Mouse (Mus musculus) layer of hippocampus, adult 11-12 months (tissue): Measurements from ENCODE around the gene Mfsd2a.

Experiments
- DNase-seq: peaks from one replicate; pipeline ENCODE4 v3.0.0; 2022; ENCODE audit warnings: low spot score

The Mfsd2a gene

DNA sequence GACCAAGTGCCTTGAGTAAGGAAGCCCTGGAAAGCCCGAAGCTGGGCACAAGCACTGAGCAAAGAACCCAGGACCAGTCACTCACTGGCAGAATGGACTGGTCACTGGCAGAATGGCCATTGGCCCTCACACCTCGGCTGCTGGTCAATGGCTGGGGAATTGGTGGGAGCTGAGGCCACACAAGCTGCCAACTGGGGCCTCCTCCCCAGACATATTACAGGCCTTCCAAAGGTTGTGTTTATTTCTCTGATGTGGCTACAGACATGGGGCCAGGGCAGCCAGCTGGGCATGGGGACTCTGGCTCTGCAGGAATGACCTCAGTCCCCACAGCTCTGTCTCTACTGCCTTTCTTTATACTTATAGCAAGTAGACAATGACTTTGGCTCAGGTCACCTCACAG lies 17.9 kb upstream of the Mfsd2a start:
- no peak for DNase-seq

DNA sequence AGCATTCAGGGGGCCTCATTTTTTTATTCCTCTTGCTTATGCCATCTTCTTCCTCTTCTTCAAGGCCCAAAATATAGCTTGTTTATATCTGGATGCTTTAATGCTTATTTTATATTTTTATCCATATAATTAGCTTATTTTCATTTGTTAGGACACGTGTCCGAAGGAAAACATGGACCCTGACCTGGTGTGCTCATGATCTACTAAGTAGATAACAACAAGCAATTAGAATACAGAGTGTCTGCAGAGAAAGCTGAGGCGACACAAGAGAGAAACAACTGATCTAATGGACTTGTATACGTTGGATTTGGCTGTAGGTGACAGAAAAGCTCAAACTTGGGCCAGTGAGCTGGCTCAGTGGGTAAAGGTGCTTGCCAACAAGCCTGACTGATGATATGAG lies 15.9 kb upstream of the Mfsd2a start:
- DNase-seq = no peak

DNA sequence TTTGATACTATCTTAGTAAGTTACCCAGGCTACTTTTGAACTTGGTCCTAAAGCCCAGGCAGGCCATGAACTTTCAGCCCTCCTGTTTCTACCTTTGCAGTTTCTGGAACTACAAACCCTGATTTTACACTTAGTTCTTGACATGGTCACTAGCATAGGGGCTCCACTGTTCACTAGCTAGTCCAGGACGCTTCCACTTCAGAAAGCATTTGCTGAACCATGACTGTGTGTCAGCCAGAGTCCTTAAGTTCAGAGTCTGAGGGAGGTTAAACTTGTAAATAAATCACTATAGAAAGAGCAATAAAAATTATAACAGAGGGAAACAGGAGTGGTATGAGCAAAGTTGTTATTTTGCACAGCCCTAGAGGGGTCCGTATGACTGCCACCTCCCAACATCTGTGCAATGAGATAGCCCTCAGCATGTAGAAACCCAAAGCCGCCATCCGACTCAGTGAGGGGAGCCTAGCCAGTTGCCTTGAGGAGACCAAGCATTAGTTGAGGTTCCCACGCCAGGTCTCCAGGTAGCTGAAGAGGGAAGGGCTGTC lies 14.1 kb upstream of the Mfsd2a start:
- no peak for DNase-seq

DNA sequence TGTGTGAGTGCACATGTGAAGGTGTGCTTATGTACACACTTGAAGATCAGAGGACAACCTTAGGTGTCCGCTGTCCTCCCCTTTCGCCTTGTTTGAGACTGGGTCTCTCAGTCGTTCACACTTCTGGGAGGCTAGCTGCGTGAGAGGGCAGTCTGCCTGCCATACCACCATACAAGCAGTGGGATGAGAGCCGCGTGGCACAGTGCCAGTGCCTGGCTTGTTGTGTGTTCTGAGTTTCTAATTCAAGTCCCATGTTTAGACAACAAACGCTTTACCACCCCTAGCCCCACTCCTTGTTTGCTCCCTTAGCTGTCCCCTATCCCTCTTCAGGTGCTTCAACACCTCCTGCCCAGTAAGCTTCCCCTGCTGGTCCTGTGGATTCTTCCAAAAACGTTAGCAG lies 11.1 kb upstream of the Mfsd2a start:
- no peak for DNase-seq

DNA sequence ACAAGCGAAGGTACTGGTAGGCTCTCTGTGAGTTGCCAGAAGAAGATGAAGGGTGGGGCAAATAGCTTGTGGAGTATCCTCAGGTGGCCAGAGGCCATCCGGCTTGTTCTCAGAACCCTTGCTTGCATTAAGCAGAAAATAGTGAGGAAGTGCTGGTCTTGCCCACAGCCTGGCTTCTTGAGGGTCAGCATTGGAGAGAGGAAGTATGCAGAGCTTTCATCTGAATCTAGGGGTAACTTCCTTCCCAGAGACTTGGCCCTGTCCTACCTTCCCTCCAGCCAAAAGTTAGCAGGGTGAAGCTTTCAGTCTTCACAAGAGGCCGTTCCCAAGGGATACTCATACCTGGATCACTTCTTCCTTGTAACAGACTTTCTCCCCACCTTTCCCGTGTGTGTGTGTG lies 10.7 kb upstream of the Mfsd2a start:
- DNase-seq = no peak

DNA sequence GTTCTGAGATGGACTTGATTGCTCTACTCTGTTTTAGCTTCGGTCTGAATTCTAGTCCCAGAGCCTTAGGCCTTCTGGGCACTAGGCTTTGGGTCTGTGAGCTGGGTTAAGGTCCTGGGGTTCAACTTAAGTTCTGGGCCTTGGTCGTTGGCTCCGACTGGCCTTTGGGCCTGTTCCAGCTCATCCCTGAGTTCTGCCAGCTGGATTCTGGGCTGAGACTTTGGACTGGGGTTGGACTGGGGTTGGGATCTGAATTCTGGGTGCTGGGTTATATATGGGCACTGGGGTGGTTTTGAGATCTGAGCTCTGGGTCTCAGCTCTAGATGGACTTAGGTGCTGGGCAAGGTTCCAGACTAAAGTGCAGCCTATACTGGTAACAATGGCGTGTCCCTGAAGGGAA lies 10.2 kb upstream of the Mfsd2a start:
- no peak for DNase-seq

DNA sequence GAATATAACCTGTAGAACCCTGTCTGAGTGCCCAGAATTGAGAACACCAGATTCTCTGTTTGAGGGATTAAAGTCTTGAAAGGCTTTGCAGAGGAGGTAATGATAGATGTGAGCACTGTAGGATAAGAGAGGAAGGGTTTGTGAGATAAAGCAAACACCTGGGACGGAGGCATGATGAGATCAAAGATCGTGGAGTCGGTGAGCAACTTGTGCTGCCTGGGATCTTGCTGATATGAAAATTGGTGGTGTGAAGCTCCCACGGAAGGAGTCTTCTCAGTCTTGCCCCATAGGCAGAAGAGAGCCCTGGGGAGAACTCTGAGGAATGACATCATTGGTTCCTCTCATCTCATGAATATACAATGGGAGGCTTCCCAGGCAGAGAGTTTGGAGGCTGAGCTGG lies 7.1 kb upstream of the Mfsd2a start:
- no peak for DNase-seq

DNA sequence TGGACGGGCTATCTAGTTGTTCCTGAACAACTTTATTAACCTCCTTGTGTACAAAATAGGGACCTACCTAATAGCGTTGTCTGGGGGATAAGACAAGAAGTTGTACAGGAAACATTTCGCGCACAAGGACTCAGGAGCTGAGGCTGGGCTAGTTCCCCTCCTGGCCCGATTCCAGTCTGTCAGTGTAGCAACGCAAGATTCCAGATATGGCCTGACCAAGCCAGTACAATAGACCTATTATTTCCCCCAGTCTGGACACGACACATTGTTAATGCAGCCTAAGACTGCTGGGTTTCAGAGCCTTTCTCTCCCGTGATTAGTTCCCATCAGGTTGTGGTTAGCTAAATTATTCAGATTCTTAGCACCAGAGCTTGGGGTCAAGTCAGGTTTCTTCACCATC lies 1.8 kb upstream of the Mfsd2a start:
- DNase-seq = no peak

DNA sequence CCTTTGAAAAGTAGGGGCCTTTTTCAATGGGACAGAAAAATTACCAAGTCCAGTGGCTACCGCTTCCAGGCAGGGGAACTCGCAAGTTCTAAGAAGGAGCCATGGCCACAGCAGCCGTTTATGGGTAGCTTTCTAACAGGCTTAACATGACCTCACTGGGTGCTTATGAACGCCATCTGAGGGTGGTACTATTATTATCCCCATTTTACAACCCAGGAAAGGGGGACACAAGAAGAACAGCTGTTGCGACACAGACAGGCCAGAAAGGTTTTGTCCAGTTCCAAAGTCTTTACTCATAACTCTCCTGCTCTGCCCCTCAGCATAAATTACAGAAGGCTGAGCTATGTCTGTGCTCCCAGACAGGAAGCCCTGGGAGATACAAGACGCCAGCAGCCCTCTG lies 601 bp upstream of the Mfsd2a start:
- no peak for DNase-seq

DNA sequence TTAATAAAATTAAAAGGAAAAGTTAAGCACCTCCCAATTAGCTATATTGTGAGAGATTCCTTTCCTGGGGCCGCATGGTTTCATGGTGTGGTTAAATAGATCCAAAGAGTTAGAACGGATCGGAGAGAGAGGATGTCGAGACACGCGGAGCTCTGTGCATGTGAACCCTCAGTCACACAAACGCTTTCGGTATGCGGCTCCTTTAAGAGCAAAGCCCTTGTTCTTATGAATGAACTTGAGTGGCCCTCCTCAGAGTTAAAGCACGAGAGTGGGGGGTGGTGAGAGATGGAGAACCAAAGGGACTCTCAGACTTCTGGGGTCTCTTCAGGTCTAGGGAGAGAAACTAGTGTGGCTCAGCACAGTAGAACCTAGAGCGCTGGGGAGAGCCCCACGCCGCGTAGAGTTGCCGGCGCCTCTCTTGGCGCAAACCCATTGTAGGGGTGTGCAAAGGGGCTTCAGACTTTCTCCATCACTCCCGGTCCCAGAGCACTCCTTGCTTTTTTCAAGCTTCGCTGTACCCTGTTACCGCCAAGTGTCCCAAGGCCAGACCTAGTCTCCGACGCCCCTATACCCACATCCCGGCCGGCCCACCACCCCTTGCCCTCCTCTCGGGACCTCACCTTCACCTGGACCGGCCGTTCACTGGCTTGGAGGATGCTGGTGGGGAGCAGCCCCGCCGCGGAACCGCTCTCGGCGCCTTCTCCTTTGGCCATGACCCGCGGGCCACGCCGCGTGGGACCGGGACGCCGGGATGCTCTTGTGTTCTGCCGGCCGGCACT lies 478 bp downstream of the Mfsd2a start:
- no peak for DNase-seq

DNA sequence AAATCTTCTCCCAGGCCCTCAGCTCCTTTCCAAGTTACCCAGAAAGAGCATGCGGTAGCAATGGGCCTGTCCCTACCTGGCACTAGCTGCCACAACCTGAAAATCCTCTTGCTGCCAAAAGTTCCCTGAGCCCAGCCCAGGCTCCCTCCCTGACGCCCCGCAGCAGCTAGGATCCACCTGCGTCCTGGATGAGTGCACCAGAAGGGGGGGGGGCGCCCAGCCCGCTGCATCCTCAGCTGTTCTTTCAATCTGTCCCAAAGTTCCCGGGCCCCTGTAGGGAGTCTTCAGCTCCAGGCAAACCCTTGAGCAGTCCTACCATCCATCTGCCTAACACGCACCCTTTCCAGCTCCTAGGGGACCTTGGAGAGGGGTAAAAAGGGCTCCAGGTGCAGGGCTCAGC lies 1.2 kb downstream of the Mfsd2a start:
- DNase-seq = no peak

DNA sequence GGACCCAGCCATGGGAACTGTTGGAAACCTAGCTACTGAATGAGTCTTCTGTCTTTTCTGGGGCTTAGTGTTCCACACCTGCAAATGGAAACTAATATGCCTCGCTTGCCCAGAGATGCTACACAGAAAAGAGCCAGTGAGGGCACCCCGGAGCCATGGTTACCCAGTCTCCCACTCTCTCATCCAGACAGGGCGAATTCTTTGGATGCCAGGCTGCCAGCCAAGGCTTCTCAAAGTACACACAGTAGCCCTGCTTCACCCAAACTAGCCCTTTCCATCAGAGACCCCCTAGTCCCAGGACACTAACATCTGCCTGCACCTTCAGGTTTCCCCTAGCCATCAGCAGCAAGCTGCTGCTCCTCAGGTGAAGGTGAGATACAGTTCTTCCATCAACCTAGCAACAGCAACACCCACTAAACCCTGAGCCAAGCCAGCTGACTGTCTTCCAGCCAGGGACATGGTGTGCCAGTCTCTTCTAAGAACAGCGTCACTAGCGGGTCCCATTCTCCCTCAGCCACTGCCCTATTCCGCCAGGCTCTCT lies 2.4 kb downstream of the Mfsd2a start:
- DNase-seq = peak; percentile 62

DNA sequence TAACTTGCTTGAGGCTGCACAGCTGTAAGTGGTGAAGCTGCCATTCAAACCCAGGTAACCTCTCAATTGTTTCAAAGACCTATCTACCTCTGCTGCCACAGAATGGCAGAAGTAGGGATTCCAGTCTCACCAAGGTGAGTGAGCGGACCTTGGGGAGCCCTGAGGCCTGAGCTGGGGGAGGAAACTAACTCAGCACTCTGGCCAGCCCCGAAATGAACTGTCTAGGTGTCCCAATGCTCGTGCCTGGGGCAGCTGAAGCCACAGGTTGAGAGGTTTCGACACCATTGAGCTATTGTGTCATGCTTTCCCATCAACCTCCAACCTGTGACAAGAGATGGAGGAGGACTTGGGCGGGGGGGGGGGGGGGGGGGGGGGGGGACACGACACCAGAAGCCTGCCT lies 4.7 kb downstream of the Mfsd2a start:
- no peak for DNase-seq

DNA sequence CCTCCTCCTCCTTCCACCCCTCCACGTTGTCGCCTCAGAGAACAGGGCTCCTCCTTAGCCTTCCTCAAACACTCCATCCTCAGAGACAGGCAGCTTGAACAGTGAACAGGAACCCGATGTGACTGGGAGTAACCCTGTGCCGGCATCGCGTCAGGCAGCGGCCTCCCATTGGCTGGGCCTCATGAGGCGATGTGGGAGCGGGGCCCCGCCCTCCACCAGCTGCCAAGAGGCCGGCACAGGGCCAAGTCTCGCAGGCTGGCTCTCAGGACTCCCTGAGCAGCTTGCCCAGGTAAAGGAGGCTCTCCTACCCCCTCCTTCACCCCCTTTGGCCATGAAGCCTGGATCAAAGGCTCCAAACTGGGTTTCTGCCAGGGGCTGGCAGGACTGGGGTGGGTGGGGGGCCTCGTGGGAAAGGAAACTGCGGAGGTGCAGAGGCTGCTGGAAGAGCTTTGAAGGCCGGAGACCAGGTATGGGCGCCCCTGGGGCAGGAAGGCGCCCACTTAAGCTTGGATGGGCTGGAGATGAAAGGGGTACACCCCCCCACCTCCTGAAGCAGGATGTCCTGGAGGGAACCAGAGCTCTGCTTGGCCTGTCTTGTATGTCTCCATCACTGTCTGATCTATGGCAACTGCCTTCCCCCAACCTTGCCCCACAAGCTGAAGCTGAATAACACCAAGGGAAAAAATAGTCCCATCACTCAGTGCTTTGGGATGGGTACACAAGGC lies 5.4 kb downstream of the Mfsd2a start:
- DNase-seq = peak; percentile 90

DNA sequence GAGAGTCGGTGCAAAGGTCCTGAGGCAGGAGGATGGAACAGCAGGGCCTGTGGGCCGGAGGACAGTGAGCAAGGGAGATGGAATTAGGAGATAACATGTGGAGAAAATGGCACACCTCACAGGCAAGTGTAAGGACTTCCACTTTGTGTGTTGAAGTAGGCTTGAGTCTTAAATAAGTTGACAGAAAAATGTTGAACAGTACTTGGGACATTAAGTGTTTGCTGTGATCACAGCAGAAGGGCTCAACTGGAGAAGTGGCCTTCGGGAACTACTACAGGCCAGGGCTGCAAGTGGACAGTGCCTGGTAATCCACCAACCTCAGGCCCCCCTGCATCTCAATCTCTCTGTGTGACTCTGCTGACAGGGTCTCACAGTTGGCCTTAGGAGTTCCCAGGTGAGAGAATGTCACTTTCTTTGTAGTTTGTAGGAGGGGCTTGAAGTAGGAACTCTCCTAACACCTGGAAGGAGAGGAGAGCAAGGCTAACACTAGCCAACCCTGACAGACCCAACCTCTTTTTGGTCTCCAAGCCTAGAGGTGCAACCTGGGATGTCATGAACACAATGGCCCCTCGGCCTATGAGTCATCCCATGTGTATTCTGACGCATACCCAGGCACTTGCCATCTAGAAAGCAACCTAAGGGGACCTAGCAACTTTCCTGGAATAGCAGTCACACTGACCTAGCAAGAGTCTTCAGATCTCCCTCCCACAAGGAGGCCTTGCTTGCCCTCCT lies 6.1 kb downstream of the Mfsd2a start:
- DNase-seq = no peak

DNA sequence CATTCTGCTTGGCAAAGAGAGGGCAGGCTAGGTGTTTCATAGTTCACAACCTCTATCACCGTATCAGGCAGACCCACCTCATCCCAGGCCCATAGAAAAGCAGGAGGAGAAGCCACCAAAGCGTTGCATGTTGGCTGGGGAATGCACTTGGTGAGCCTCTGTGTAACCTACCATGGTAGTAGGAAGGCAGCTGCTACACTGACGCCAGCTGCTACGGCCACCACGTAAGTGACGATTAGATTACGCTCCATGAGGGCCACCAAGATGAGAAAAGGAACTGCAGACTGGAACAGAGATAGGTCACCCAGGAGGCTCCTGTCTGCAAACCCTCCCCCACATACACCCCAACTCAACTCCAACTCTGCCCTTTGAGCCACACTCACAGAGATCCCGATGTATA lies 11.9 kb downstream of the Mfsd2a start:
- no peak for DNase-seq

DNA sequence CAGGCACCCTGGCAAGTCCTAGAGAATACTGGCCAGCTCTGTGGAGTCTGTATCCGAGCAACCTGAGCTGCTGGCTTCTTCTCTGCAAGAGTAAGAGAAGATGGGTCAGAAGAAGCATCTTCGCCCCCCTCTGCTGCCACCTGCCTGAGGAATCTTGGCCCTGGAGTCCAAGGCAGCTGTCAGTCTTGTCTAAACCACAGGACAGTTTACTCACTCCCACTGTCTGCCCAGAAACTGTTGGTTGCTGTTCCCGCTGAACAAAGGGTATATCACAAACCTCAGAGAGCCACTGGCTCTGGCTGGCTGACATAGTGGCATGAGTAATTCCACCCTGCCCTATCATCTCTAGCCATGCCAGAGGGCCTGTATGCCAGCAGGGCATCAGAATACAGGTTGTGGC lies 13.8 kb downstream of the Mfsd2a start:
- no peak for DNase-seq

DNA sequence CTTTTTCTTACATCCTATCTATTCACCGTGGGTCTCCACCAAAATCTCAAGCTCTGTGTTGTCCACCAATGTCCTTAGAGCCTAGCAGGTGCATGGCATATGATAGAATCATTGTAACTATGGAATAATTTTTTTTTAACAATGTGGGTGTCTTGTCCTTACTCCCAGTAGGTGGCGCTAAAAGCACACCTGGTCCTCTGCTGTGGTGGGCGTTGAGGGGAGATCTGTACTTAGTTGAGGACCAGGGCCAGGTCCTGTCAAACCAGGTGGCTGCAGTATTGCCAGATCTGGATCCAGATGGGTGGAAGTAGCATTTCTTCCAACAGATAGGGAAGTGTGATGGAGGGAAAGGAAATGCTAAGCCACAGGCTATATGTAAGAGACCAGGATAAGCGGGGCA lies 16.6 kb downstream of the Mfsd2a start:
- DNase-seq = peak; percentile 46

DNA sequence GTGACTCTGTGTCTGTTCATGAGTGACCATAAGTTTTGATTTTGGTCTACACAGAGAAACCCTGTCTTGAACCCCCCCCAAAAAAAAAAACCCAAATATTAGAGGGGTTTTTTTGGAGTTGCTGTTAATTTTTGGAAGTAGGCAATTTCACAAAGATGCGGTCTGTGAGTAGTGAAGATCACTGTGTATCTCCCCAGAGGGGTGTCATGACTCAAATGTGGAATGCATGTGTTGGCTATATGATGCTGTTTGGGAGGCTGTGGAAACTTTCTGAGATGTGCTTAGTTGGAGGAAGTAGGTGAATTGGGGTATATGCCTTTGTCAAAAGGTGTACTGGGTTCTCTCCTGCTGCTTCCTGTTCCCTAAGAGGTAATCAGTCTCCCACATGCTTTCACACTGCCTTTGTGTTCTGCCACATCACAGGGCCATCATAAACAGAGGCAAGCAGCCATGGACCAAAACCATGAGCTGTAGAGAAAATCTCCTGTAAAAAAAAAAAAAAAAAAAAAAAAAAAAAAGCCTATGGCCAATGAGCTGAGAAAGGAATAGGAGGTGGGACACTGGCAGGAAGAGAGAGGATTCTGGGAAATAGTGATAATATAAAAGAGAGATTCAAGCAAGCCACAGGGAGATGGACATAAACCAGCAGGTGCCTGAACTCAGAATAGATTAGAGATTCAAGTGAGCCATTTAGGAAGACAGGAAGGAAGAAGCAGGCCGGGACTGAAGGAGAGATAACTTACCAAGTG lies 21.8 kb downstream of the Mfsd2a start:
- no peak for DNase-seq

DNA sequence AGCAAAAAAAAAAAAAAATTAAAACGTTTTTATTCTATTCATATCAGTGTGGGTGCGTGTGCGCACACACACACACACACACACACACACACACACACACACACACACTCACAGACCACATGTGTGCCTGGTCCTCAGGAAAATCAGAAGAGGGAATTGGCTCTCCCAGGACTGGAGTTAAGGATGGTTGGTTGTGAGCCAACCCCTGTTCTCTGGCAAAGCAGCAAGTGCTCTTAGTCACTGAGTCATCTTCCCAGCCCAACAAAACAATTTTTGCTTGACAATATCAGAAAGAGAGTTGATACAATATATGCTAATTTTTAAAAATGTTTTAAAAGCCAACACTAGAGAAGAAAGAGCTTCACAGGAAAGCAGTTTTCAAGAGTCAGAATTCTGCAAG lies 23.5 kb downstream of the Mfsd2a start:
- DNase-seq = peak; percentile 51

DNA sequence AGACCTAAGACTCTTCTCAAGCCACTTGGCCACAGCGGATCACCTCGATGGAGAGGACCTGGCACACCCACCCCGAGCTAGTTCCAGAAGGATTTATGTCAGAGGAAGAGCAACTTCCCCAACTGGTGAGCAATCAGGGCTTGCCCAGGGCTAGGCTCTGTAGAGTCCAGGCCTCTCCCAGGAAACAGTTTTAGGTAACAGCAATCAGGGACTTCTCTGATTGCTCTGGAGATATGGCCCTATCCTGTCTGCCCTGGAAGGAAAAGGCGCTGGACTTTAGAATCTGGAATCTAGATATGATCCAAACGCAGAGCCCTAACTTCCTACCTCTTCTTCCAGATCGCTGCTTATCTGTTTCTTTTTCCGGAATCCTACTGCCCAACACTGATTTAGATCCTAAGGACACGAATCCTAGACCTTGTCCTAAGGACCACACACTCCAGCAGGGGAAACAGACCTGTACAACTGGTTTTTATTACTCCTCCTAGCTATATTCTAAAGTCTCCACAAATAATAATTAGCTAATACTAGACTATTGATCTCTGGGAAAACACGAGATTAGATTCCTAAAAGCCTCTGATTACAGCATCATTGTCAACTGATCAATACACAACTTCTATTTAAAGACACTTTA lies 25.4 kb downstream of the Mfsd2a start:
- DNase-seq = no peak
